Mouse (Mus musculus) left cerebral cortex, postnatal 10 days (tissue): ENCODE measurements around the gene Krt24. TPM values are rescaled to one million over a fixed set of nuclear protein-coding genes. Genes with fewer than 3 reads are reported as not detected.

Experiments used
- DNase-seq, 2 experiments: peaks; one replicate each; pipeline ENCODE4 v3.0.0; 2021 to 2022; ENCODE audit warnings: low spot score in 2 of 2, mixed read lengths in 1 of 2; ENCODE audit errors: extremely low spot score in 1 of 2
- intact Hi-C: fragments of 180-260 bp; cut with DNase I; formaldehyde crosslinking; loops from one replicate; pipeline ENCODE4 v1.15.1; 2025
- total RNA-seq, 2 experiments: library from RNA; stranded (reverse); gene quantifications; 2 replicates each; pipeline ENCODE4 v1.2.3; 2021

Gene Krt24
- total RNA-seq: not detected

GRCm38 (mm10) chr11:99284833-99285312, at the start of gene Krt24:
Krt24 (minus strand) TSS chr11:99285262.
- intact Hi-C loops: no loop called here
- DNase-seq: no peak

GRCm38 (mm10) chr11:99333426-99333825, 48.4 kb upstream of the Krt24 start:
- intact Hi-C loops: no loop called here
- DNase-seq: peak; percentile 33 to 43

GRCm38 (mm10) chr11:99329655-99330054, 44.6 kb upstream of the Krt24 start:
- DNase-seq: no peak
- intact Hi-C loops: no loop called here

GRCm38 (mm10) chr11:99322851-99323250, 37.8 kb upstream of the Krt24 start, which contains the start of gene Krt25:
Krt25 (minus strand) TSS chr11:99322951.
- intact Hi-C loops: no loop called here
- DNase-seq: no peak

- no peak for DNase-seq
- intact Hi-C loops: no loop called here
Measured at GRCm38 (mm10) chr11:99321094-99321493, 36.0 kb upstream of the Krt24 start.

GRCm38 (mm10) chr11:99319127-99319526, 34.1 kb upstream of the Krt24 start:
- intact Hi-C loops: no loop called here

GRCm38 (mm10) chr11:99316543-99316942, 31.5 kb upstream of the Krt24 start:
- DNase-seq: no peak
- intact Hi-C loops: no loop called here

More at GRCm38 (mm10) chr11:99319127-99319526, 34.1 kb upstream of the Krt24 start:
- DNase-seq: no peak

GRCm38 (mm10) chr11:99314594-99314993, 29.5 kb upstream of the Krt24 start:
- intact Hi-C loops: loop anchor here (5.0 kb wide), 2 partner anchors 48 to 148 kb away; no protein-coding TSS in a partner anchor
- DNase-seq: no peak

GRCm38 (mm10) chr11:99310882-99311281, 25.8 kb upstream of the Krt24 start:
- DNase-seq: no peak
- intact Hi-C loops: loop anchor here (5.0 kb wide), 2 partner anchors 51 to 151 kb away; no protein-coding TSS in a partner anchor

GRCm38 (mm10) chr11:99307579-99307978, 22.5 kb upstream of the Krt24 start:
- intact Hi-C loops: no loop called here
- DNase-seq: peak; percentile 42 to 49

GRCm38 (mm10) chr11:99295039-99295438, 10.0 kb upstream of the Krt24 start:
- no peak for DNase-seq
- intact Hi-C loops: no loop called here

- peak; percentile 14 to 53 for DNase-seq
- intact Hi-C loops: loop anchor here (5.0 kb wide), 2 partner anchors 46 to 106 kb away; no protein-coding TSS in a partner anchor
Measured at GRCm38 (mm10) chr11:99292846-99293245, 7.8 kb upstream of the Krt24 start.

- intact Hi-C loops: no loop called here
- no peak for DNase-seq
Measured at GRCm38 (mm10) chr11:99284011-99284410, 1.1 kb downstream of the Krt24 start.

GRCm38 (mm10) chr11:99283334-99283733, 1.7 kb downstream of the Krt24 start:
- no peak for DNase-seq
- intact Hi-C loops: no loop called here

- no peak for DNase-seq
- intact Hi-C loops: no loop called here
Measured at GRCm38 (mm10) chr11:99281116-99281515, 3.9 kb downstream of the Krt24 start.

- no peak for DNase-seq
- intact Hi-C loops: no loop called here
Measured at GRCm38 (mm10) chr11:99279986-99280385, 5.1 kb downstream of the Krt24 start.

GRCm38 (mm10) chr11:99276786-99277185, 8.3 kb downstream of the Krt24 start:
- intact Hi-C loops: no loop called here
- peak in 1 of 2 experiments; percentile 36 for DNase-seq

- intact Hi-C loops: no loop called here
- no peak for DNase-seq
Measured at GRCm38 (mm10) chr11:99275624-99276023, 9.4 kb downstream of the Krt24 start.

GRCm38 (mm10) chr11:99272721-99273120, 12.3 kb downstream of the Krt24 start:
- no peak for DNase-seq
- intact Hi-C loops: no loop called here

- no peak for DNase-seq
- intact Hi-C loops: no loop called here
Measured at GRCm38 (mm10) chr11:99269192-99269591, 15.9 kb downstream of the Krt24 start.

GRCm38 (mm10) chr11:99265796-99266195, 19.3 kb downstream of the Krt24 start:
- peak in 1 of 2 experiments; percentile 43 for DNase-seq
- intact Hi-C loops: no loop called here
